Mouse (Mus musculus): ENCODE measurements around the gene Mctp1.
"Not testable (repeated sequence)": the region's sequence is repeated elsewhere in the genome, so short reads cannot be mapped to it uniquely, and the experiment has no call there.

Mctp1 gene

DNA sequence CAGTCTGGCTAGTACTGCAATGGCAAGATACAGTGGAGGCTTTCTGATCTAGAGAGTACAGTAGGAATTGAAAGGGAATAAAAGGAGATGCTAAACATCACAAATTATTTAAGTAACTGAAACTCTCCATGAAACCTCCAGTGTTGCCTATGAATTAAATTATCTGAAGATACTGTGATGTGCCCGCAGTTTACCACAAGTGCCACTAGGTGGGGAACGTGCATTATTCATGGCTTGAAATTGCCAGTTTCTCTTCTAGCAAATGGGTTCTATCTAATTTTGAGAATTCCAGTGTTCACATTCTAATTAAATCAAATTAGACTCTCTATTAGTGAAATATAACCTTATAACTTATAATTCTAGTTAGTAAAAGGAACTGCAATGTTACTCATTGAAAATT, 585.1 kb downstream of the Mctp1 start:
- no peak for DNase-seq

DNA sequence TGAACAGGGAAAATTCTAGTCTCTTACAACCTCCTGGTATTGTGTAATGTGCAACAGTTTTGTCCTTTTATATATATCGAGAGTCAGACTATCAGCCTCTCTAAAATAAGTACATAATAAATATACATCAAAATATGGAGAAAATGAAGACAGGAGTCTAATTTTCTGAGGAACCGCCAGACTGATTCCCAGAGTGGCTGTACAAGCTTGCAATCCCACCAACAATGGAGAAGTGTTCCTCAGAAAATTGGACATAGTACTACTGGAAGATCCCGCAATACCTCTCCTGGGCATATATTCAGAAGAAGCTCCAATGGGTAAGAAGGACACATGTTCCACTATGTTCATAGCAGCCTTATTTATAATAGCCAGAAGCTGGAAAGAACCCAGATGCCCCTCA, 586.7 kb downstream of the Mctp1 start:
- DNase-seq: not testable (repeated sequence)

DNA sequence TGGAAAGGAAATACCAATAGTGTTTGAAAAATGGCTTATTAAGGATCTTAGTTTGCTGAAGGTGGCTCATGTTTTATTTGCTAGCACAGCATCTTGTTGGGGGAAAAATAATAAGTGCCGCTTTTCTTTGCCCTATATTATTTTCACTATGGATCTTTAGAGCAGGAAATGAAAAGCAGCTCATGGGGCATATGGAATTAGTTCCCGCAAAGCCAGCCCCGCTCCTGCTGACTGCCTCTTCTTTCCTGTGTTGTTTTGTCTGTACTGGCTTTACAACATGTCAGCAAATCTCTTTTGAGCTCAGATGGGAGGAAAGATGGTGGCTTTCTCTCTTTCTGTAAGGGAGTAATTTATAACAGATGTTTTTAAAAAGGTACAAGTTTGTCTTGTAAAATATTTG, 618.3 kb downstream of the Mctp1 start:
- DNase-seq: no peak

DNA sequence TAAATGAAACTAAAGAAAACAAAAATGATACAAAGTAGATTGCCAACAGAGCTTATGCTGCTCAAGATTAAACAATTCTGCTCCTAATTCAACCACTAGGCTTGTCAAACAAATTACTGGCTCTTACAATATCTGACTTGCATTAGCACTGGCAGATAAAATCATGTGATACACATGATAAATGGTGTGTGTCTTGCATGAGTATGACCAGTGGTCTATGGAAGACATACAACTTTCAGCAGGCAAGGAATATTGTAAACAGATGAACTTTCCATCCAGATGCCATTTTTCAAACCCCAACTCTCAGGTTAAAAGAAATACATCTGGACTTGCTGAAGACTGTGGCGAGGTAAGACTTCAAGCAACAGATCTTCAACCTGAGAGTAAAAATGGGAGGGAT, 619.3 kb downstream of the Mctp1 start:
- DNase-seq: no peak

DNA sequence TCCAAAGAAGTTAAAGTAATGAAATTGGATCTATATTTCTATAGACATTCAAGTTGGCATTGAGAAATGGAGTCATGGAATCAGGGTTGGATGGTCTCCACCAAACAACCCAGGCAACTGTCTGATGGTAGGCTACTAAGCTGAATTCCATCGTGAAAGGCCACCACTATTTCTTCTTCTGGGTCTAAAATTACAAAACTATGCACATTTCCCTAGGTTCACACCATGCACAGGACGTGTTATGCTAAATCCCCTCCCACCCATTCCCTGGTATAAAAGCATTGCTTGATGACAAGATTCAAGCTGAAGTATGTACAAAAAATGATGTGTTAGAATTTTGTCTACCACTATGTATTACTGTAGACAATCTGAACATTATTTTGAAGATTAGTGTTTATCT, 634.5 kb downstream of the Mctp1 start:
- DNase-seq: no peak

DNA sequence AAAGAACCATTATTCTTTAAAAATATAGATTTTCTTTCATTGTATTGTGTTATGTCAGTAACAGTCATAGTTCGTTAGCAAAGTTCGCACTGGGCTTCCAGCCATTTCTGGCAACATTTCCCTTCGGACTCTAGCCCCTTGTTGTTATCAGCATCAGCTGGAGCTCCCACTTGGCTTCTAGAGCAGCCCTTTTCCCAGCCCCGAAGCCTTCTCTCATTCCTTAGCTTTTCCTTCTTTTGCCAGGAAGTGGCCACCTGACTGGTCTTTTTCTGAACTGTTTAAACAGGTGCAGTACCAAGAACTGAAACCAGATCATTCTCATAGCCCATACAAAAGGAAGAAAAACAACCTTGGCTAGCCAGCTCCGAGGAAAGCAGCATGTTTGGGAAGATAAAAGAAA, 645.3 kb downstream of the Mctp1 start:
- DNase-seq: no peak

DNA sequence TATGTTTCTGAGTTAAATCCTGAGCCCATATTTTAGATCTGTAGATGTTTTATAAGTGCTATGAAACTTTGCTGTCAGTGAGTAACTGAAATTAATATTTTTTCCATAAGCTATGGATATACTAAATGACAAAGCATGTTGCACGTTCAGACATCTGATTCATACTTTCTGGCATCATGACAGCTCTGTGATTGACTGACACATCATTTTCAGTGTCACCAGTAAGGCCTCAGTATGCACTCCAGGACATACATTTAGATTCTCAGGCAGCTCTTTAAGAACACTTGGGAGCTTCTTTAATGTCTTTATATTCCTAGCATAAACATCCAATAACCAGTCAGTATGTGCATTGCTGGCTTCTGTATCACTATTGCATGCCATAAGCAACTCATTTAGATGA, 659.0 kb downstream of the Mctp1 start:
- no peak for DNase-seq

DNA sequence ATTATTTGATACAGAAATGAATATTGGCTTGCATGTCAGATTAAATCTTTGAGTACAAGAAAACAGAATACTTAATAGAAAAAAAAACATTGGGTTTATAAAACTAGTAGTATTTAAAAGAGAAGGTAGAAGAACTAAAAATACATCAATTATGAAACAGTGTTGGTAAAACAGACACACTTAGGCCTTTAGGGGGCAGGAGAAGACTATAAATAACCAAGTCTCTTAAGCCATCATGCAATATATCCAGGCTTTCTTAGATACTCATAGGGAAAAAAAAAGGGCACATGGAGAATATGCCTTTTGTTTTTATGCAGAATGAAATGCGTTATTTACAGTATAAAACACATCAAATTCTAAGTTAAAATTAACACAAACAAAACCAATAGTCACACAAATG, 661.0 kb downstream of the Mctp1 start:
- no peak for DNase-seq

DNA sequence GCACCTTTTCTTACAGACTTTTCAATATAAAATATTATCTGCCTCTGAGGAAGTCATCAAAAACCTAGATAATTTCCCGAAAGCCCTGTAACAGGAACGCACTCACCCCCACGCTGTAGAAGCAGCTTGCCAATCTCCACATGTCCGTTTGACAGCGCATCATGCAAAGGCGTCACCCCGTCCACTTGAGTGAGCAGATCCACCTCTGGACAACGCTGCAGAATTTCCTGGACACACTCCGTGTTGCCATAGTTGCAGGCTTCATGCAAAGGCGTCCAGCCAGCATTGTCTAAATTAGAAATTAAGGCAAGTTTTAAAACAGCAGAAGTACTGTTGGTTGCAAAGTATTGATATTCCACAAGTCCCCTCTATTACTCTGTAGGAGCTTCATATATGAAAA, 662.1 kb downstream of the Mctp1 start:
- DNase-seq: no peak

DNA sequence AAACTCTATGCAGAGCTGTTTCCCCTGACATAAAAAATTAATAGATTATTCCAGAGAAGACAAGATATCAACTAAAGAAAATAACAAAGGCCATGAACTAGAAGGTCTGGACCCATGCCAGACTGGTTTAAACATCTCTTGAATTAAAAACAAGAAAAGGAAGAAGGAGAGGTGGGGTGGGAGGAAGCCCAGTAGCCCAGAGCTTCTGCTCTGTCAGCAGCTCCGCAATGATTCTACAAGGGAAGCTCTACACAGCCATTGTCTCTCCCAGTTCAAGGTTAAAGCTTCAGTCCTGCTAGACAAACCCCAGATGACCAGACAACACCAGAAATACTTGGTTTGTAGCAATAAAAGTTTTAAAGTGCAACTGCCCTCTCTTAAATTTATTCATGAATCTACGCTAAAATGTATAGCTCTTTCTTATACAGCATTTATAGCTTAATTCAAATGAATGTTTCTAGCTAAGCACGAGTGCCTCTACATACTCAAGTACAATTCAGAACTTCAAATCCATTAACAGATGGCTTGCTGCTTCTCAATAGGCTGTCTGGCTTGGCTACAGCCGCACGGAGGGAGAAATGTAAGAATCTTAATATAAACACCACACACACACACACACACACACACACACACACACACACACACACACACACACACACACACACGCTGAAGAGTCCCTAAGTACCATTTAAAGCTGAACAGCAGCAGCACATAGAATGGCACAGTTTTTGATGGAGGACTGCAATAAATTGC, 663.0 kb downstream of the Mctp1 start:
- DNase-seq: no peak

DNA sequence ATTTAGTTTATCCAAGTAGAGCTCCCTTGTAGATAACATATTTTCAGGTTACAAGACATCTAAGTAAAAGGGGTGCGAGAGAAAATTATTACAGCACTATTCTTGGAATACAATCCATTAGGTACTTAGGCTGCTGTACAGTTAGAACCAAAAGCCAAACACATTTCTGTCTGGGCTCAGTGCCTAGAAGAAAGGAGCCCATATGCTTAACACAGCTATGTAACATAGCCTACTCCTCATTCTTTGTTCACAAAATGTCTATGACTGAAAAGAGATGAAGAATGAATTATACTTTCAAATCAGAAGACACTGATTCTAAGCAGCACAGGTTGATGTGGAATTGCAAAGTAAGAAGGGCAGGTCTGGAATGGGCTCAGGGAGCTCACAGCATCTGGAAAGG, 664.1 kb downstream of the Mctp1 start:
- DNase-seq: no peak

DNA sequence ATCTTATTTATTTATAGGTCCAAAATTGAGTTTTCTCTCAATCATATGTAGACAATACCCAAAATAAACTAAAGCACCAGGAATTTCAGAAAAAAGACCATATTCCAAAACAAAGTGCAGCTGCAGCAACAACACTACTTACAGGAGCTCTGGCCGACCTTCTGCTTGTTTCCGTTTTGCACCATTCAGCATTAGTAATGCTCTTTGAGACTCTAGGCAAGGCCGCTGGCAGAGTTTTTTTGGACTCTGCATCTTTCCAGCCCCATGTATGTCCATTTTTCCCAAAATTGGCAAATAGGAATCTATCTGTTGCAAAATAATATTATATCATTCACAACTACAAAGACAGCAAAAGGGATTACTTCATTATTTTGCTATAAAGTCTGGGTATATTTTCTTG, 665.4 kb downstream of the Mctp1 start:
- DNase-seq: no peak

DNA sequence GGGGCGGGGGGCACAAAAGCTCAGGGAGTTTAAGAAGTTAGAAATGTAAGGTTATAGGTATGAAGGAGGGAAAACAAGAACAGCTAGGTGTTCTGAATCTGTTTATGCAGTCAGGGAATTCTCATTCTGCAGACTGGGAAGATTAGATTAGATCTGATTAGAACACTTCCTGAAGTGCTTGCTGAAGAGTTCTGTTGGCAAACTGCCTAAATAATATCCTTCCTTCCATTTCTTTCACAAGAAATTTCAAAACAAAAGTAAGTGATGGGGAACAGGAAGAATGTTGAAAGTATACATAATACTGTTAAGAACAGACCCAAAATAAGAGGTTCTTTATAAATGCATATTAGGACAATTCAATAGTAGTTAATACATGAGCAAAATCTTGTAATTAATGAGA, 678.9 kb downstream of the Mctp1 start:
- DNase-seq: no peak

DNA sequence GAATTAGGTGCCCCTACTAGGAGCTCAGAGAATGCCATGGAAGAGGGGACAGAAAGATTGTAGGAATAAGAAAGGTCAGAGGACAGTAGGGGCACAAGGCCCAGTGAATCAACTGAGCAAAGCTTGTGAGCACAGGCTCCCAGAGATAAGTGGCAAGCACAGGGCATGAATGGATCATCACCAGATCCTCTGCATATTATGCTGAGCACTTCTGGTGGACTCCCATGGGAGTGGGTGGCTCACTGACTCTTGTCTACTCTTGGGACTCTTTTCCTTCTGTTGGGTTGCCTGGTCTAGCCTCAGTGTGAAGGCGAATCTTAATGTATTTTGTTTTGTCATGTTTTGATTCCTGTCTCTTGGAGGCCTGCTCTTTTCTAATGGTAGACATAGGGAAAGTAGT, 684.5 kb downstream of the Mctp1 start:
- DNase-seq: no peak

DNA sequence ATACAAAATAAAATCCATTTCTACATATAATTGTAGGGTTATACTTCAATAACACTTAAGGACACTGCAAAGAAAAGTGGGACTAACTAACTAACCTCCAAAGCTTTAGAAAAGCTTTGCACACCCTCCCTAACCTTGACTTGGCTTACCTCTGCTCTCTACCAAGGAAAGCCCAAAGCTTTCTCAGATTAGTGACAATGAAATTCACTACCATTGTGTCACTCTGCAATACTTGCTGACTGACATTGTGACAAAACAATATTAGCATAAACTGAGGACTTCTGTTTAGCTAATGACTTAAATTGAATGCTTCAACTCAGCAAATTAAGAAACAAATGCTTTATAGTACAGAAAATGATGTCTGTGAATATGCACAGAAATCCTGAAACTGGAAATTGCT, 687.7 kb downstream of the Mctp1 start:
- DNase-seq: no peak
